Mouse (Mus musculus): ENCODE data around the gene Klhl2.

DNA sequence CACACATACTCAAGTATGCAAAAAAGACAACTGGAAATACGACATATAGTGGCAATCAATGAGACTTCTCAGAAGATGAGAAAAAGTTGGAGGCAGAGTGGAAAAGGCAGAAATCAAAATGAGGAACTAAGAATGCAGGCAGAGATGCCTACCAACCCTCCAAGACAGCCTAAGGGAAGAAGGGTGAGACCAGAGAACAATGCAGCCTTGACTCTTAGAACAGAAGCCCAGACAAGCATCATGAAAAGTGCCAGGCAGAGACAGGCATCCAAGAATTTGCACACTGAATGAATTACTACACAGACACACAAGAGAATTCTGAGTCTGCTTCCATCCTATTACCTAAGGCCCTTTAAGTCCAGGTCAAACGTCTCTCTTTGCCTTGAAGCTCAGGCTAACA lies 2.6 kb downstream of the Klhl2 start:
- TF ChIP-seq CTCF (IDR thresholded peaks at IDR 0.05; ENCODE audit: borderline replicate concordance, extremely low read depth, insufficient read depth, insufficient read length) = no peak
- TF ChIP-seq POLR2A (IDR thresholded peaks at IDR 0.05; ENCODE audit: borderline replicate concordance, extremely low read depth, insufficient read depth, insufficient read length, poor library complexity, severe bottlenecking) = no peak

Measured in brain, embryonic 14.5 days (tissue).